Mouse (Mus musculus): ENCODE data around the gene Urah.

DNA sequence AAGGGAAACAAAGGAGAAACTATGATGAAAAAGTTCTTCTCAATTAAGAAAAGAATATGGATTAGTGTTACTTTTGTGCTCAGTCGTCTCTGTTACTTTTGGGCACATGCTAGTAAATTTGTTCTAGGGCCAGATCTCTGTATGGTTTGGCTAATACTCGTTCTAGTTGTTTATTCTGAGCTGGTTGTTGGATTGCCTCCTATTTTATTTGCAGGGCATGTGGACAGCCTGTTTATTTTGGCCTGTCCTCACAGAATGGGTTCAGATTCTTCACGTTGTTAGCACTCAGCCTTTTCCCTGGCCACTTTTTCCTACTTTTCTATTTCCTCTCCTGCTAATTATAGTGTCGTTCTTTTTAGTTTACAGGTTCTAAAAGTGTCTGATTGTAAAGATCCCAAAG is 41.3 kb upstream of the Urah start:
- TF ChIP-seq POLR2A (IDR thresholded peaks at IDR 0.05; ENCODE audit: borderline replicate concordance, insufficient read depth, low read length) (no peak), CTCF (IDR thresholded peaks at IDR 0.05; ENCODE audit: borderline replicate concordance, insufficient read depth, low read depth, low read length) (no peak)
